Mouse (Mus musculus) cerebellum, postnatal 14 days (tissue): ENCODE measurements around the gene Lrrc20.
"Not testable (repeated sequence)": the region's sequence is repeated elsewhere in the genome, so short reads cannot be mapped to it uniquely, and the experiment has no call there.

Experiments
- DNase-seq, 2 experiments: peaks; one replicate each; pipeline ENCODE4 v3.0.0; 2021; ENCODE audit warnings: mixed read lengths in 2 of 2

Lrrc20 gene

GRCm38 (mm10) chr10:61587241-61587849, 111.7 kb downstream of the Lrrc20 start:
- no peak for DNase-seq

- no peak for DNase-seq
These were observed 122.4 kb downstream of the Lrrc20 start for GRCm38 (mm10) chr10:61597991-61598390.

- DNase-seq, result no peak
These were observed 124.0 kb downstream of the Lrrc20 start for GRCm38 (mm10) chr10:61599556-61600114.

GRCm38 (mm10) chr10:61602283-61603033, 126.9 kb downstream of the Lrrc20 start:
- peak; percentile 76 to 88 for DNase-seq

- DNase-seq, result peak; percentile 35 to 60
These were observed 128.9 kb downstream of the Lrrc20 start for GRCm38 (mm10) chr10:61604376-61605065.

- DNase-seq, result not testable (repeated sequence)
These were observed 129.8 kb downstream of the Lrrc20 start for GRCm38 (mm10) chr10:61605381-61605780.

- peak; percentile 75 to 84 for DNase-seq
These were observed 130.2 kb downstream of the Lrrc20 start for GRCm38 (mm10) chr10:61605851-61606250.

- no peak for DNase-seq
These were observed 132.6 kb downstream of the Lrrc20 start for GRCm38 (mm10) chr10:61608233-61608632.

GRCm38 (mm10) chr10:61610650-61611235, 135.1 kb downstream of the Lrrc20 start:
- DNase-seq, result no peak

GRCm38 (mm10) chr10:61614311-61614710, 138.7 kb downstream of the Lrrc20 start:
- no peak for DNase-seq

GRCm38 (mm10) chr10:61618528-61618927, 142.9 kb downstream of the Lrrc20 start:
- no peak for DNase-seq

- DNase-seq, result no peak
These were observed 146.1 kb downstream of the Lrrc20 start for GRCm38 (mm10) chr10:61621681-61622080.

GRCm38 (mm10) chr10:61623874-61624273, 148.3 kb downstream of the Lrrc20 start:
- DNase-seq, result not testable (repeated sequence)

GRCm38 (mm10) chr10:61624771-61625170, 149.2 kb downstream of the Lrrc20 start:
- no peak for DNase-seq

GRCm38 (mm10) chr10:61625381-61626257, 150.0 kb downstream of the Lrrc20 start:
- DNase-seq, result peak; percentile 39 to 53

- peak in 1 of 2 experiments; percentile 29 for DNase-seq
These were observed 150.9 kb downstream of the Lrrc20 start for GRCm38 (mm10) chr10:61626551-61626950.

- peak; percentile 28 to 36 for DNase-seq
These were observed 151.8 kb downstream of the Lrrc20 start for GRCm38 (mm10) chr10:61627195-61627937.

GRCm38 (mm10) chr10:61627938-61628250, 152.3 kb downstream of the Lrrc20 start:
- DNase-seq, result no peak
